Mouse (Mus musculus) bone marrow macrophage, adult 2 months (primary cell): ENCODE data around the gene 2210011C24Rik.

Experiments
- CTCF ChIP-seq: IDR thresholded peaks from 2 replicates; pipeline ENCODE4 v1.5.1; 2012; ENCODE audit warnings: low read depth, mild to moderate bottlenecking, low read length, moderate library complexity
- POLR2A ChIP-seq: IDR thresholded peaks from 2 replicates; pipeline ENCODE4 v1.6.1; 2012; ENCODE audit warnings: mild to moderate bottlenecking, low read depth, low read length, borderline replicate concordance

DNA sequence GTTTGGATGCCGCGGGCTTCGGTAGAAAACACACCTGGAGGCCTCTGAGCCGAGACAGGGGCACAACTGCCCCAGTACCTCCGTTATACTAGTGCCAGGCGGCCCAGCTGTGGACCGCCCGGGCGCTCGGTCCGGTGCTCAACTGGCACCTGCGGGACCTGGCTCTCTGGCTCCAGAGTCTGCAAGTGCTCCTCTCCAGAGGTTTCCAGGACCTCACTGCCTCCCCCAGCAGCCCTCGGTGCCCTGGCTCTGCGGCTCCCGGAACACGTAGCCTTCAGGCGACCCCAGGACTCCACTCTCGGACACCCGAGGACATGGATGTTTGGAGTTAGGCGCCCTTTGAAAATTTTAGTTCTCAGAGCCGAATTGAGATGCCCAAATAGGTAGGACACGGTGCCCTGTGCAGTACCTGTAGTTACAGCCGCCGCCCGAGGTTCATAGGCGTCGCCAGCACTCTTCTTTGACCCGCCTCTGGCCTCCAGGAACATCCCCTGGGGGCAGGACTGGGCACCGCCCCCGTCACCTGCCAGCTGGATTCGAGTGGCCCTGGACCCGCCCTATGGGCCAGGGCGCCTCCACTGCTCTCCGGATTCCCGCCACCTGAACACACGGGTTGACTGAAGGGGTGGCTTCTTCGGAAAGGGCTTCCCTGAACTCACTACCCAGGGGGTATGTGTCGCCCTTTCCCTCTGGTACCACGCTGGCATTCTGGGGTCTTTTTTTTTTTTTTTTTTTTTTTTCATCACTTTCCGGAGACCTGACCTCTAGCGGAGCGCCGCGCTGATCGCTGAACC lies at the start of gene 2210011C24Rik:
- no peak for TF ChIP-seq POLR2A
- TF ChIP-seq CTCF = no peak
